Mouse (Mus musculus): ENCODE results near the gene 1700025G04Rik.
A peak's percentile ranks its signal among the peaks of the same experiment; 100 is the strongest.

1700025G04Rik gene

GRCm38 (mm10) chr1:151947571-151947970 is 142.4 kb downstream of the 1700025G04Rik start:
- TF ChIP-seq GATA4 (IDR thresholded peaks at IDR 0.05; ENCODE audit: insufficient replicate concordance, low read length) = no peak

GRCm38 (mm10) chr1:151944457-151945223 is 145.3 kb downstream of the 1700025G04Rik start:
- TF ChIP-seq GATA4 (IDR thresholded peaks at IDR 0.05; ENCODE audit: insufficient replicate concordance, low read length) = peak; percentile 19; the same call in 1 of the 2 replicates

GRCm38 (mm10) chr1:151943681-151944237 is 146.2 kb downstream of the 1700025G04Rik start:
- no peak for TF ChIP-seq GATA4 (IDR thresholded peaks at IDR 0.05; ENCODE audit: insufficient replicate concordance, low read length)

GRCm38 (mm10) chr1:151942972-151943654 is 146.8 kb downstream of the 1700025G04Rik start:
- TF ChIP-seq GATA4 (IDR thresholded peaks at IDR 0.05; ENCODE audit: insufficient replicate concordance, low read length) = peak; percentile 52; the same call in 1 of the 2 replicates

DNA sequence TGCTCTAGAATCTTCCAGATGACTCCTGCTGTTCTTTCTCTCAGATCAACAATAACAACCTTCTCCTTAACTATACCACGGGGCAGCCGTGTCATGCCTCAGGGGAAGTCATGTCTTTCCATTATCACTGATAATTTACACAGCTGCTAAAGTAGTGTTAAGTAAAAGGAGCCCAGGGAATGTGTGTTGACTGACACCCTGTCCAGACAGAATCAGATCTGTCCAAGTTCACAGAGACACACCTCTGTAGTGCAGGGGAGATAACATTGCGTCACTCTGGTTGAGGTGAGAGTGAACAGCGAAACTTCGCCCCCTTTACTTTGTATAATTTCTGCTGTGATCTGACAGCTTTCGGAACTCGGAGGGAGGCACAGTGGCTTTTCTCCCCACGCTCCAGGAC is 149.9 kb downstream of the 1700025G04Rik start:
- no peak for TF ChIP-seq GATA4 (IDR thresholded peaks at IDR 0.05; ENCODE audit: insufficient replicate concordance, low read length)

- TF ChIP-seq GATA4 (IDR thresholded peaks at IDR 0.05; ENCODE audit: insufficient replicate concordance, low read length) = no peak
Measured at GRCm38 (mm10) chr1:151939510-151939909, 150.4 kb downstream of the 1700025G04Rik start.

DNA sequence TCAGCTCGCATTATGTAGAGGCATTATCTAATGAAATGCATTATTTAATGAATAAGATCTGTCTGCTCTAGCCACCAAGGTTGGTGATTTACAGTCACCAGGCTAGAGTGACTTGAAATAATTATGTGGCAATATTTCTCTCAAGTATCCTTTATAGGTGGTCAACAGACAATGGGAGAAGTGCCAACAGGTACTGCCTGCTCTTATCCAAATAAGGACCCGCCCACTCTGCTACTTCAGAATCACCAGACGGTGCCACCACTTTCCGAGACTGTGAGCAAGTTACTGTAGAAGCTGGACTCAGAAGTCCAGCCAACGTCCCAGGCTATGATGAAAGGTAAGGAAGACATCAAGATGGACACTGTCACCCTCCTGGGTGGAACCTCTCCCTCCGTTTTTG is 156.3 kb downstream of the 1700025G04Rik start:
- no peak for TF ChIP-seq GATA4 (IDR thresholded peaks at IDR 0.05; ENCODE audit: insufficient replicate concordance, low read length)

GRCm38 (mm10) chr1:151926826-151927225 is 163.1 kb downstream of the 1700025G04Rik start:
- no peak for TF ChIP-seq GATA4 (IDR thresholded peaks at IDR 0.05; ENCODE audit: insufficient replicate concordance, low read length)

DNA sequence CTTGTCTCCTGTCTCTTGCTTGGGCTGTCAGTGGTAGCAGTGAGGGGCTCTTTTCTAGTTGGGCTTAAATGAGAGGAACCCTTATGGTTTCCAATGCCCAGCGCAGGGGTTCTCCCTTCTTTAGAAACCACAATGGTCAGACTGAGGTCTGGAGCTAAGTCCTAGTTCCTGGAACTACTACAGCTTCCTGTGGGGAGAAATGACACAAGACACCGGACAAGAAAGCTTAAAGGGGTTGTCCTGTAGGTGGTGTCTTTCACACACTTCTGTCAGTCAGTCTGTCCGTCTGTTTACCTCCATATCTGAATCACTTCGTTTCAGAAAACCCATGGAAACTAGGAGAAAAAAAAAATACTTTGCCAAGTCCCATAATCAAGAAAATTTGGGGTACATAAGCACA is 163.8 kb downstream of the 1700025G04Rik start:
- no peak for TF ChIP-seq GATA4 (IDR thresholded peaks at IDR 0.05; ENCODE audit: insufficient replicate concordance, low read length)

- TF ChIP-seq GATA4 (IDR thresholded peaks at IDR 0.05; ENCODE audit: insufficient replicate concordance, low read length) = no peak
Measured at GRCm38 (mm10) chr1:151925738-151926137, 164.2 kb downstream of the 1700025G04Rik start.

DNA sequence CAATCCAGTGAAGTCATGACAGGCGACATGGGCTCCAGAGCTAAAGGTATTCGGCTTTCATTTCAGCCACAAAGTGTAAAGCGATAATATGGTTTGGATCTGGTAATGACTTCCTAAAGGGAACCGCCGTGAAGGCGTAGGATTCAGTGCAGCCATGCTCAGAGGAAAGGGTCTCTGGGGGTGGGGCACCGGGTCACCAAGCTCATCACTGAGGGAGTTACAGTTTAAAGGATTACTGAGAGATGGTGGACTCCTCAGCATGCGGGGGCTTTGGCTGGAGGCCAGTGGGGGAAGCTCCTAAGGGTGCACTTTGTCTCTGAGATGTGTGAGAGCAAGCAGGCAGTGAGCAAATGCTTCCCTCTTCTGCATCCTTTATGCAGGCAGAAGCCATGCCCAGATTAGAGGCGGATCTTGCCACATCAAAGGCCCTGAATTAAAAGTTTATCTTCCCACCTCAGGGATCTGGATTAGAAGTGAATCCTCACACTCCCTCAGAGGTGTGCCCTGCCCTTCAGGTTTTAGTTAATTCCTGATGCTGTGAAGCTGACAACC is 171.0 kb downstream of the 1700025G04Rik start:
- TF ChIP-seq GATA4 (IDR thresholded peaks at IDR 0.05; ENCODE audit: insufficient replicate concordance, low read length) = no peak

- no peak for TF ChIP-seq GATA4 (IDR thresholded peaks at IDR 0.05; ENCODE audit: insufficient replicate concordance, low read length)
Measured at GRCm38 (mm10) chr1:151917736-151918135, 172.2 kb downstream of the 1700025G04Rik start.

DNA sequence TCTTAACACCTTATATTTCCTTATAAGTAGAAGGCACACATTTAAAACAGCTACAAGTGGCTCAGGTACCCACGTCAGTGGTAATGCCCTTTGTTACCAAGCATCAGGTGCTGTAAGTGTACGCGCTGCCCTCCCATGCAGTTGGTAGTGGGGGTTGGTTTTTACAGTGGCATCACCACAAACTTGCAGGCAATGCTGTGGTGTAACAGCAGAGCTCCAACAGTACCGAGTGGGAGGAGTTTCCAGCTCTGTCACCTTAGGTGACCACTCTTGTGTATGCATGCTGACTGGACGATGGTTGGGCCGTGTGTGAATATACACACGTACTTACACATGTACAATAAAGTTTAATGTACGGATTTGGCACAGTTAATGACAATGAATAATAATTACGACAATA is 175.4 kb downstream of the 1700025G04Rik start:
- no peak for TF ChIP-seq GATA4 (IDR thresholded peaks at IDR 0.05; ENCODE audit: insufficient replicate concordance, low read length)

GRCm38 (mm10) chr1:151907014-151907413 is 182.9 kb downstream of the 1700025G04Rik start:
- no peak for TF ChIP-seq GATA4 (IDR thresholded peaks at IDR 0.05; ENCODE audit: insufficient replicate concordance, low read length)

DNA sequence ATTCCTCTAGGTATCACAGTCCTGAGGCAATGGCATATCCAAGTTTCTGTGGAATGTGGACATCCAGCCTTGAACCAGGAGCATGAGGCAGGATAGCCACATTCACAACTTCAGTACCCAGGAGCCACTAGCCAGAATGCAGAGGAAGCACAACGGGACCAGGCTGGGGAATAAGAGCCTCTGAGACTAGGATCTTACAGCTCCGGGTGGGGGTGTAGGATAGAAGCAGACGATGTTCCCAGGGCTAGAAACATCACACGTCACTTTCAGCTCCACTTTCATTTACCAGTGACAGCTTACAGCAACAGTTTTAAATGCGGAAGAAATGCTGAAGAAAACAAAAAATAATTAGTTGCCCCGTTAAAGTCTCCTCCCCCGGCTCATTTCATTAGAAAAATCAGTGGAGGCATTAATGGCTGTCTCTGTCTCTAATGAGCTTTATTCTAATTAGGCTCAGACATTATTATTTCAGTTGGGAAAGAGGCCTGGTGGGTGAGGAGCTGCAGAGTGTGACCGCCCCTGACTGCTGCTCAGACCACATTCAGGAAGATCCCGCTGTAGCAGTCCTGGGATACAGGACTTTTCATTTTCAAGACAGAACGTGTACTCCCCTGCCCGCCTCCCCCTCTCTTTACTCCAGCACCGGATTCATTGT is 189.1 kb downstream of the 1700025G04Rik start:
- TF ChIP-seq GATA4 (IDR thresholded peaks at IDR 0.05; ENCODE audit: insufficient replicate concordance, low read length) = no peak

All from liver, adult (tissue).